Mouse (Mus musculus): ENCODE data around the gene Slc51b.

Gene Slc51b

GRCm38 (mm10) chr9:65422760-65423501 lies at the start of gene Slc51b:
Gene Slc51b, minus strand, starts transcription at chr9:65422955.
- no peak for DNase-seq (ENCODE audit: low spot score in 2 of 2)

- no peak for DNase-seq (ENCODE audit: low spot score in 2 of 2)
These were observed 44.9 kb upstream of the Slc51b start for GRCm38 (mm10) chr9:65467686-65468085.

GRCm38 (mm10) chr9:65465241-65465640 lies 42.5 kb upstream of the Slc51b start:
- DNase-seq (ENCODE audit: low spot score in 2 of 2), result no peak

- no peak for DNase-seq (ENCODE audit: low spot score in 2 of 2)
These were observed 41.4 kb upstream of the Slc51b start for GRCm38 (mm10) chr9:65464161-65464560.

GRCm38 (mm10) chr9:65462544-65462943 lies 39.8 kb upstream of the Slc51b start:
- DNase-seq (ENCODE audit: low spot score in 2 of 2), result no peak

- peak; percentile 96 to 97 for DNase-seq (ENCODE audit: low spot score in 2 of 2)
These were observed 38.1 kb upstream of the Slc51b start, which contains the start of gene Spg21 for GRCm38 (mm10) chr9:65460732-65461442. Gene Spg21, plus strand, starts transcription at chr9:65460947.

GRCm38 (mm10) chr9:65460198-65460597 lies 37.4 kb upstream of the Slc51b start:
- no peak for DNase-seq (ENCODE audit: low spot score in 2 of 2)

GRCm38 (mm10) chr9:65458975-65459374 lies 36.2 kb upstream of the Slc51b start:
- DNase-seq (ENCODE audit: low spot score in 2 of 2), result no peak

- no peak for DNase-seq (ENCODE audit: low spot score in 2 of 2)
These were observed 25.2 kb upstream of the Slc51b start for GRCm38 (mm10) chr9:65447951-65448350.

GRCm38 (mm10) chr9:65444692-65445091 lies 21.9 kb upstream of the Slc51b start:
- DNase-seq (ENCODE audit: low spot score in 2 of 2), result no peak

GRCm38 (mm10) chr9:65435671-65436301 lies 13.0 kb upstream of the Slc51b start, which contains the start of gene Mtfmt:
Gene Mtfmt, plus strand, starts transcription at chr9:65435782.
- peak; percentile 92 to 96 for DNase-seq (ENCODE audit: low spot score in 2 of 2)

GRCm38 (mm10) chr9:65435211-65435610 lies 12.5 kb upstream of the Slc51b start:
- DNase-seq (ENCODE audit: low spot score in 2 of 2), result no peak

GRCm38 (mm10) chr9:65434140-65434539 lies 11.4 kb upstream of the Slc51b start:
- peak; percentile 38 to 59 for DNase-seq (ENCODE audit: low spot score in 2 of 2)

- peak; percentile 82 to 84 for DNase-seq (ENCODE audit: low spot score in 2 of 2)
These were observed 9.5 kb upstream of the Slc51b start for GRCm38 (mm10) chr9:65432236-65432635.

- no peak for DNase-seq (ENCODE audit: low spot score in 2 of 2)
These were observed 8.2 kb upstream of the Slc51b start for GRCm38 (mm10) chr9:65430921-65431320.

GRCm38 (mm10) chr9:65430401-65430800 lies 7.6 kb upstream of the Slc51b start:
- no peak for DNase-seq (ENCODE audit: low spot score in 2 of 2)

GRCm38 (mm10) chr9:65428003-65428402 lies 5.2 kb upstream of the Slc51b start:
- DNase-seq (ENCODE audit: low spot score in 2 of 2), result no peak

GRCm38 (mm10) chr9:65427511-65427910 lies 4.8 kb upstream of the Slc51b start:
- no peak for DNase-seq (ENCODE audit: low spot score in 2 of 2)

GRCm38 (mm10) chr9:65424393-65424792 lies 1.6 kb upstream of the Slc51b start:
- no peak for DNase-seq (ENCODE audit: low spot score in 2 of 2)

- DNase-seq (ENCODE audit: low spot score in 2 of 2), result no peak
These were observed 3.1 kb downstream of the Slc51b start for GRCm38 (mm10) chr9:65419633-65420032.

GRCm38 (mm10) chr9:65417738-65418137 lies 5.0 kb downstream of the Slc51b start:
- no peak for DNase-seq (ENCODE audit: low spot score in 2 of 2)

GRCm38 (mm10) chr9:65411326-65411725 lies 11.4 kb downstream of the Slc51b start:
- no peak for DNase-seq (ENCODE audit: low spot score in 2 of 2)

GRCm38 (mm10) chr9:65410378-65410777 lies 12.4 kb downstream of the Slc51b start:
- DNase-seq (ENCODE audit: low spot score in 2 of 2), result no peak

Measured in natural killer cell, adult 2 months (primary cell).